Mouse (Mus musculus) CH12.LX (cell line): Measurements from ENCODE around the gene Pbx1. TPM values are rescaled to one million over a fixed set of nuclear protein-coding genes. Genes with fewer than 3 reads are reported as not detected.

Source experiments
- DNase-seq: peaks from one replicate; pipeline ENCODE4 v3.0.0-alpha.2; 2013; ENCODE audit errors: extremely low read depth
- H3K27ac ChIP-seq: 2 replicates; pipeline ENCODE4 v1.5.1; 2012; ENCODE audit warnings: low read depth, mild to moderate bottlenecking, control low read depth, moderate library complexity; ENCODE audit not compliant: insufficient read depth
- H3K27me3 ChIP-seq: replicated peaks from 2 replicates; pipeline ENCODE3; 2012; ENCODE audit warnings: inconsistent platforms
- H3K36me3 ChIP-seq, 2 experiments: replicated peaks in 1 of 2; 2 replicates each; pipeline versions ENCODE3 to v1.6.1; 2012; ENCODE audit warnings: inconsistent platforms in 1 of 2, low read length in 1 of 2, mild to moderate bottlenecking in 1 of 2, mixed read lengths in 1 of 2, moderate library complexity in 1 of 2; ENCODE audit not compliant: control insufficient read depth in 1 of 2, insufficient read depth in 1 of 2
- H3K4me1 ChIP-seq, 2 experiments: 2 replicates each; pipeline ENCODE4 v1.6.1; 2012; ENCODE audit warnings: inconsistent platforms in 1 of 2, moderate library complexity in 1 of 2; ENCODE audit not compliant: insufficient read depth in 2 of 2, control insufficient read depth in 1 of 2
- H3K4me2 ChIP-seq: 2 replicates; pipeline ENCODE4 v1.6.1; 2012; ENCODE audit warnings: low read depth, mild to moderate bottlenecking, control low read depth; ENCODE audit not compliant: poor library complexity, insufficient read depth, severe bottlenecking
- H3K4me3 ChIP-seq, 3 experiments: fragments of 150-350 bp in 1 of 3; sonication (generic) in 1 of 3; replicated peaks in 1 of 3; 2 replicates each; pipeline versions ENCODE3 to v1.5.1; 2011 to 2012; ENCODE audit warnings: low read depth in 2 of 3, low read length in 2 of 3, mild to moderate bottlenecking in 2 of 3, moderate library complexity in 2 of 3, control low read depth in 1 of 3, improper control_type of control experiment in 1 of 3, inconsistent platforms in 1 of 3, mixed read lengths in 1 of 3; ENCODE audit not compliant: poor library complexity in 1 of 3
- H3K79me2 ChIP-seq: replicated peaks from 2 replicates; pipeline ENCODE4 v1.6.1; 2012; ENCODE audit warnings: mild to moderate bottlenecking, moderate library complexity; ENCODE audit not compliant: control insufficient read depth, poor library complexity, insufficient read depth, severe bottlenecking; ENCODE audit errors: extremely low read depth
- H3K9ac ChIP-seq: 2 replicates; pipeline ENCODE4 v1.6.1; 2012; ENCODE audit warnings: low read depth, mild to moderate bottlenecking, control low read depth, moderate library complexity; ENCODE audit not compliant: insufficient read depth
- H3K9me3 ChIP-seq: replicated peaks from 2 replicates; pipeline ENCODE3; 2012; ENCODE audit warnings: low read length, inconsistent platforms, mixed read lengths
- CHD2 ChIP-seq: IDR thresholded peaks from 2 replicates; pipeline ENCODE4 v1.6.1; 2011; ENCODE audit warnings: low read length, improper control_type of control experiment
- CTCF ChIP-seq, 2 experiments: IDR thresholded peaks in 1 of 2; conservative IDR thresholded peaks in 1 of 2; 2 replicates each; pipeline ENCODE4 v1.5.1; 2011 to 2012; ENCODE audit warnings: low read depth in 2 of 2, low read length in 2 of 2, improper control_type of control experiment in 1 of 2, inconsistent platforms in 1 of 2, mild to moderate bottlenecking in 1 of 2, moderate library complexity in 1 of 2
- IRF4 ChIP-seq: IDR thresholded peaks from 2 replicates; pipeline ENCODE4 v1.6.1; 2014; ENCODE audit warnings: low read depth, mild to moderate bottlenecking, inconsistent platforms, low read length, improper control_type of control experiment
- JUN ChIP-seq: IDR thresholded peaks from 2 replicates; pipeline ENCODE4 v1.6.1; 2011; ENCODE audit warnings: low read depth, mild to moderate bottlenecking, low read length, improper control_type of control experiment, moderate library complexity; ENCODE audit not compliant: insufficient read depth
- JUND ChIP-seq: conservative IDR thresholded peaks from 2 replicates; pipeline ENCODE4 v1.6.1; 2011; ENCODE audit warnings: low read depth, low read length, improper control_type of control experiment
- KAT2A ChIP-seq: IDR thresholded peaks from 2 replicates; pipeline ENCODE4 v1.6.1; 2012; ENCODE audit warnings: low read length, improper control_type of control experiment, inconsistent platforms; ENCODE audit not compliant: insufficient replicate concordance
- MAX ChIP-seq: IDR thresholded peaks from 2 replicates; pipeline ENCODE4 v1.6.1; 2011; ENCODE audit warnings: low read length, improper control_type of control experiment
- MXI1 ChIP-seq: IDR thresholded peaks from 2 replicates; pipeline ENCODE4 v1.6.1; 2011; ENCODE audit warnings: mild to moderate bottlenecking, low read depth, low read length, improper control_type of control experiment
- MYC ChIP-seq: IDR thresholded peaks from 2 replicates; pipeline ENCODE4 v1.6.1; 2011; ENCODE audit warnings: low read depth, mild to moderate bottlenecking, improper control_type of control experiment, low read length
- NELFE ChIP-seq: IDR thresholded peaks from 2 replicates; pipeline ENCODE4 v1.6.1; 2011; ENCODE audit warnings: low read depth, low read length, improper control_type of control experiment
- NRF1 ChIP-seq: IDR thresholded peaks from 2 replicates; pipeline ENCODE4 v1.6.1; 2014; ENCODE audit warnings: low read depth, mild to moderate bottlenecking, inconsistent platforms, low read length, improper control_type of control experiment, moderate library complexity
- PAX5 ChIP-seq: IDR thresholded peaks from 2 replicates; pipeline ENCODE4 v1.6.1; 2012; ENCODE audit warnings: low read length, inconsistent platforms, mixed read lengths
- RAD21 ChIP-seq: IDR thresholded peaks from 2 replicates; pipeline ENCODE4 v1.6.1; 2011; ENCODE audit warnings: low read depth, mild to moderate bottlenecking, low read length, improper control_type of control experiment, moderate library complexity
- TBP ChIP-seq: conservative IDR thresholded peaks from 2 replicates; pipeline ENCODE4 v1.6.1; 2011; ENCODE audit warnings: low read depth, low read length, improper control_type of control experiment
- TCF12 ChIP-seq: IDR thresholded peaks from 2 replicates; pipeline ENCODE4 v1.6.1; 2014; ENCODE audit warnings: low read depth, mild to moderate bottlenecking, inconsistent platforms, low read length, improper control_type of control experiment
- USF2 ChIP-seq: conservative IDR thresholded peaks from 2 replicates; pipeline ENCODE4 v1.6.1; 2011; ENCODE audit warnings: low read depth, low read length, improper control_type of control experiment
- ZC3H11A ChIP-seq: IDR thresholded peaks from 2 replicates; pipeline ENCODE4 v1.6.1; 2012; ENCODE audit warnings: low read depth, mild to moderate bottlenecking, inconsistent platforms, low read length, improper control_type of control experiment
- ZKSCAN1 ChIP-seq: IDR thresholded peaks from 2 replicates; pipeline ENCODE4 v1.6.1; 2012; ENCODE audit warnings: low read depth, inconsistent platforms, low read length, improper control_type of control experiment, borderline replicate concordance
- dilution Hi-C: fragments of 300-500 bp; cut with MboI; formaldehyde crosslinking; loops from 2 replicates; pipeline ENCODE4 v1.14.3; 2020; ENCODE audit warnings: low sequenced_read_pairs; ENCODE audit not compliant: extremely low pct_unique_long_range_greater_than_20kb, extremely low pct_ligation_motif_present
- in situ Hi-C: fragments of 300-500 bp; cut with MboI; formaldehyde crosslinking; loops from 3 replicates; pipeline ENCODE4 v1.14.3; 2019; ENCODE audit warnings: low sequenced_read_pairs, low pct_ligation_motif_present, low pct_unique_long_range_greater_than_20kb, mixed read lengths
- polyA plus RNA-seq: library from polyadenylated mRNA; unstranded; fragments of >175 nt; gene quantifications from 2 replicates; pipeline ENCODE4 v1.2.1, GENCODE M21; 2012; ENCODE audit warnings: low read depth; ENCODE audit not compliant: insufficient read length
- total RNA-seq, 2 experiments: library from RNA; depleted of rRNA; stranded (reverse); fragments of 300-350 nt in 1 of 2; fragments of >200 nt in 1 of 2; gene quantifications; 2 replicates each; pipeline ENCODE4 v1.2.3; 2012 to 2014

The Pbx1 gene
- total and polyA plus RNA-seq, 3 experiments = not detected

GRCm38 (mm10) chr1:168426281-168426680 is 5.8 kb downstream of the Pbx1 start:
- H3K4me3 ChIP-seq = no peak overlapping the region
- no peak overlapping the region for H3K27ac ChIP-seq
- H3K9ac ChIP-seq = no peak overlapping the region
- H3K27me3 ChIP-seq = no peaks in the 10 kb centered on the region
- peaks cover 49% of the 10 kb centered on the region for H3K9me3 ChIP-seq
- no peak overlapping the region for H3K4me2 ChIP-seq
- DNase-seq = no peak
- dilution Hi-C loops = no loop called here
- TF ChIP-seq MXI1 = no peak
- TF ChIP-seq JUND = no peak
- no peak for TF ChIP-seq MYC
- TF ChIP-seq USF2 = no peak
- no peak for TF ChIP-seq CTCF (conservative IDR thresholded peaks at IDR 0.05 in 1 of 2, IDR thresholded peaks at IDR 0.05 in 1 of 2; ENCODE audit: low read depth in 2 of 2, low read length in 2 of 2)
- in situ Hi-C loops = no loop called here
- H3K4me1 ChIP-seq = no peaks in the 10 kb centered on the region
- H3K79me2 ChIP-seq = no peaks in the 10 kb centered on the region
- no peaks in the 10 kb centered on the region for H3K36me3 ChIP-seq

GRCm38 (mm10) chr1:168425017-168425705 is 6.9 kb downstream of the Pbx1 start:
- Histone ChIP-seq H3K4me3 (no peak overlapping the region), H3K36me3 (no peaks in the 10 kb centered on the region)
- DNase-seq = no peak
- dilution Hi-C loops = no loop called here
- TF ChIP-seq IRF4 = no peak
- TF ChIP-seq RAD21 = no peak
- TF ChIP-seq MXI1 = no peak
- no peak for TF ChIP-seq CHD2
- no peak for TF ChIP-seq NELFE
- TF ChIP-seq PAX5 = no peak
- no peak for TF ChIP-seq ZC3H11A
- TF ChIP-seq TBP = no peak
- no peak for TF ChIP-seq NRF1
- TF ChIP-seq CTCF (conservative IDR thresholded peaks at IDR 0.05 in 1 of 2, IDR thresholded peaks at IDR 0.05 in 1 of 2; ENCODE audit: low read depth in 2 of 2, low read length in 2 of 2) = no peak
- TF ChIP-seq ZKSCAN1 = no peak
- no peak for TF ChIP-seq JUN
- no peak for TF ChIP-seq MYC
- no peak for TF ChIP-seq KAT2A
- no peak for TF ChIP-seq MAX
- TF ChIP-seq TCF12 = no peak
- TF ChIP-seq, all 38 proteins: peak for 0
- Histone ChIP-seq H3K4me1 (no peaks in the 10 kb centered on the region), H3K27ac (no peak overlapping the region), H3K9me3 (peaks cover 52% of the 10 kb centered on the region), H3K79me2 (no peaks in the 10 kb centered on the region), H3K4me2 (no peak overlapping the region), H3K9ac (no peak overlapping the region), H3K27me3 (no peaks in the 10 kb centered on the region)
- in situ Hi-C loops = no loop called here
